Mouse (Mus musculus) thymus, adult 2 months (tissue): Measurements from ENCODE around the gene A130010J15Rik.
A peak's percentile ranks its signal among the peaks of the same experiment; 100 is the strongest.

Source experiments
- CTCF ChIP-seq: fragments of 200-500 bp; IDR thresholded peaks from 2 replicates; pipeline ENCODE4 v1.5.1; 2012; ENCODE audit warnings: mild to moderate bottlenecking, control low read depth, low read length, moderate library complexity, borderline replicate concordance; ENCODE audit not compliant: control insufficient read depth, poor library complexity, insufficient read depth; ENCODE audit errors: extremely low read depth
- POLR2A ChIP-seq: fragments of 200-500 bp; IDR thresholded peaks from 2 replicates; pipeline ENCODE4 v1.6.1; 2012; ENCODE audit warnings: mild to moderate bottlenecking, low read length, control low read depth, moderate library complexity; ENCODE audit not compliant: control insufficient read depth, poor library complexity, insufficient read depth; ENCODE audit errors: extremely low read depth

DNA sequence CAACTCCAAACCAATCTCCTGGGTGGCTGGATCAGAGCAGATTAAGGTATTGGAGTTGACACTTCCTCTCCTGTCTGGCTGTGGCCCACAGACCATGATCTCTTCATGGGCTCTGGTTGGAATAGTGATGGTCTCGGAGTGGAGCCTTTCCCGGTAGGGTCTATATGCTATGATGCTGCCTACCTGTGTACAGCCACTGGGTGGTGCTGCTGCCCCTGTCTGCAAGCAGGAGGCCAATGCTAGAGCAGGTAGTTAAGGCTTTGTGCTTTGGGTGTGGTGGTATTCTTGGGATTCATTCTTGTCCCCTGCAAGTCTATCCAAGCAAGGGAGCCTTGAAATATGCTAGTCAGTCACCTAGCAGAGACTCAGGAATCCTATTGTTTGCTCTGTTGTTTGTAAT lies 40.3 kb downstream of the A130010J15Rik start:
- peak; percentile 86; the same call in 1 of the 2 replicates for TF ChIP-seq CTCF
- TF ChIP-seq POLR2A = no peak
